Mouse (Mus musculus): ENCODE measurements at regions not wholly inside any gene's neighbourhood (a gene's known extent, or its start where the extent isn't known, plus 50 kb on each side); places are given as distances from the start of the nearest gene placed in this dataset.

GRCm38 (mm10) chr8:89630540-89630939 lies 586.6 kb upstream of the Sall1 start:
- TF ChIP-seq GATA1 (IDR thresholded peaks at IDR 0.05; ENCODE audit: low read length): no peak
- TF ChIP-seq TAL1 (IDR thresholded peaks at IDR 0.05; ENCODE audit: low read length): no peak

Measured in erythroblast, embryonic 14.5 days (primary cell).